Mouse (Mus musculus) heart, embryonic 11.5 days (tissue): Measurements from ENCODE around the gene Metrn. TPM values are rescaled to one million over a fixed set of nuclear protein-coding genes. Genes with fewer than 3 reads are reported as not detected.

Experiments used
- ATAC-seq: fragments of 200-750 bp; cut with Nextera tagmentation; replicated peaks from 2 replicates; pipeline ENCODE4 v1.8.0; 2017; ENCODE audit warnings: moderate library complexity; ENCODE audit not compliant: insufficient number of reproducible peaks, low FRiP score, low TSS enrichment
- H3K27ac ChIP-seq: fragments of 300-500 bp; sonication (generic); 2 replicates; pipeline ENCODE4 v1.5.1; 2014; ENCODE audit warnings: mild to moderate bottlenecking, low read depth, low read length
- H3K27me3 ChIP-seq: fragments of 300-500 bp; sonication (generic); 2 replicates; pipeline ENCODE4 v1.6.1; 2014; ENCODE audit warnings: mild to moderate bottlenecking, low read length, mixed read lengths; ENCODE audit not compliant: control insufficient read depth, insufficient read depth
- H3K36me3 ChIP-seq: fragments of 300-500 bp; sonication (generic); 2 replicates; pipeline ENCODE4 v1.6.1; 2014; ENCODE audit warnings: mild to moderate bottlenecking, low read length, moderate library complexity, mixed read lengths; ENCODE audit not compliant: control insufficient read depth, insufficient read depth
- H3K4me1 ChIP-seq: fragments of 300-500 bp; sonication (generic); 2 replicates; pipeline ENCODE4 v1.6.1; 2014; ENCODE audit warnings: low read length; ENCODE audit not compliant: control insufficient read depth, insufficient read depth
- H3K4me2 ChIP-seq: fragments of 300-500 bp; sonication (generic); 2 replicates; pipeline ENCODE4 v1.6.1; 2014; ENCODE audit warnings: mild to moderate bottlenecking, moderate library complexity
- H3K4me3 ChIP-seq: fragments of 300-500 bp; sonication (generic); 2 replicates; pipeline ENCODE4 v1.5.1; 2014; ENCODE audit warnings: low read depth, low read length
- H3K9ac ChIP-seq: fragments of 300-500 bp; sonication (generic); 2 replicates; pipeline ENCODE4 v1.6.1; 2014; ENCODE audit warnings: mild to moderate bottlenecking, low read depth, low read length, moderate library complexity
- H3K9me3 ChIP-seq: fragments of 300-500 bp; sonication (generic); replicated peaks from 2 replicates; pipeline ENCODE4 v1.6.1; 2016; ENCODE audit warnings: low read length; ENCODE audit not compliant: control insufficient read depth
- WGBS: fragments of 180-500 bp; shearing (Covaris S2); extraction: QIAGEN DNeasy Blood & Tissue Kit; methylation state at CpG from one replicate; pipeline ENCODE4 v1.1.7; 2014; ENCODE audit not compliant: insufficient replicate concordance; 5-methylcytosine and 5-hydroxymethylcytosine counted together
- microRNA-seq: library from miRNA; unstranded; fragments of <30 nt; microRNA quantifications from one replicate; pipeline ENCODE4, GENCODE M21; 2016; ENCODE audit warnings: borderline number of aligned reads
- polyA plus RNA-seq: library from polyadenylated mRNA; unstranded; fragments of >200 nt; fragmentation: Nextera tagmentation; extraction: Ambion mirVana; gene quantifications from 2 replicates; pipeline ENCODE4 v1.2.1, GENCODE M21; 2014

The Metrn gene
- polyA plus RNA-seq, 1 experiment from 2014 or later = 6.2 TPM

- Histone ChIP-seq H3K36me3 (no peaks in the 10 kb centered on the region), H3K4me1 (no peaks in the 10 kb centered on the region), H3K4me2 (no peak overlapping the region), H3K4me3 (no peak overlapping the region), H3K9ac (no peak overlapping the region), H3K27ac (no peak overlapping the region), H3K9me3 (no peaks in the 10 kb centered on the region), H3K27me3 (peaks cover 10% of the 10 kb centered on the region)
- no peak for ATAC-seq
- 76% methylated on average over 10 of the region's 10 CpGs for WGBS
These were observed 52.6 kb downstream of the Metrn start for GRCm38 (mm10) chr17:25744311-25744710.

GRCm38 (mm10) chr17:25743831-25744230 lies 53.1 kb downstream of the Metrn start:
- Histone ChIP-seq H3K27me3 (peaks cover 10% of the 10 kb centered on the region), H3K36me3 (no peaks in the 10 kb centered on the region), H3K4me2 (no peak overlapping the region), H3K4me3 (no peak overlapping the region), H3K9me3 (no peaks in the 10 kb centered on the region), H3K27ac (no peak overlapping the region), H3K4me1 (no peaks in the 10 kb centered on the region), H3K9ac (no peak overlapping the region)
- 88% methylated on average over 9 of the region's 9 CpGs for WGBS
- ATAC-seq = no peak

Small RNA genes within 50 kb of the gene (microRNA-seq; reads per million reads assigned to microRNA genes)
- gene Gm25083 (not detected), gene Mir3082 (0.20 reads per million), gene Mir6966 (0.95 reads per million, percentile 12 among the genes with 10 or more reads in this experiment)

Other genes with a start within 250 kb of the Metrn start
- gene Sox8, start 226.4 kb downstream of the Metrn start, polyA plus RNA-seq = 2.0 and 2.9 TPM in 2 replicates
- 32.8 and 34.9 TPM in 2 replicates for gene Lmf1, start 218.1 kb downstream of the Metrn start, polyA plus RNA-seq
- 2.1 and 2.7 TPM in 2 replicates for gene Gng13, start 80.0 kb downstream of the Metrn start, polyA plus RNA-seq
- gene Chtf18, start 69.7 kb downstream of the Metrn start, polyA plus RNA-seq = 12.6 and 12.8 TPM in 2 replicates
- gene Rpusd1, start 69.5 kb downstream of the Metrn start, polyA plus RNA-seq = 11.7 and 12.9 TPM in 2 replicates
- gene Mslnl, start 61.1 kb downstream of the Metrn start, polyA plus RNA-seq = not detected in 2 replicates
- gene Msln, start 42.8 kb downstream of the Metrn start, polyA plus RNA-seq = 3.1 and 3.4 TPM in 2 replicates
- gene Narfl, start 23.4 kb downstream of the Metrn start, polyA plus RNA-seq = 27.9 and 31.8 TPM in 2 replicates
- gene Haghl, start 11.5 kb downstream of the Metrn start, polyA plus RNA-seq = 47.2 and 52.3 TPM in 2 replicates
- 0.13 TPM in 1 of 2 replicates, not detected in the other for gene Ccdc78, start 10.6 kb downstream of the Metrn start, polyA plus RNA-seq
- gene Fam173a, start 4.2 kb downstream of the Metrn start, polyA plus RNA-seq = 71.8 and 74.0 TPM in 2 replicates
- gene AC134908.4, start 1.5 kb downstream of the Metrn start, polyA plus RNA-seq = 0.29 TPM in 1 of 2 replicates, not detected in the other
- 1.1 and 1.4 TPM in 2 replicates for gene Fbxl16, start 11.9 kb upstream of the Metrn start, polyA plus RNA-seq
- gene Wdr24, start 26.5 kb upstream of the Metrn start, polyA plus RNA-seq = 14.4 and 17.7 TPM in 2 replicates
- 30.9 and 42.6 TPM in 2 replicates for gene Jmjd8, start 31.7 kb upstream of the Metrn start, polyA plus RNA-seq
- gene Stub1, start 36.3 kb upstream of the Metrn start, polyA plus RNA-seq = 292 and 322 TPM in 2 replicates
- gene Rhbdl1, start 40.2 kb upstream of the Metrn start, polyA plus RNA-seq = 1.9 and 2.5 TPM in 2 replicates
- gene Gm20683, start 44.6 kb upstream of the Metrn start, polyA plus RNA-seq = 0.70 and 1.1 TPM in 2 replicates
- gene Rhot2, start 47.7 kb upstream of the Metrn start, polyA plus RNA-seq = 9.6 and 11.9 TPM in 2 replicates
- 12.3 and 14.0 TPM in 2 replicates for gene Wdr90, start 64.4 kb upstream of the Metrn start, polyA plus RNA-seq
- gene Mcrip2, start 71.6 kb upstream of the Metrn start, polyA plus RNA-seq = 160 and 168 TPM in 2 replicates
- gene Mettl26, start 77.9 kb upstream of the Metrn start, polyA plus RNA-seq = 42.7 and 46.0 TPM in 2 replicates
- gene Wfikkn1, start 83.7 kb upstream of the Metrn start, polyA plus RNA-seq = 0.17 and 0.47 TPM in 2 replicates
- 11.0 and 11.7 TPM in 2 replicates for gene Rab40c, start 122.6 kb upstream of the Metrn start, polyA plus RNA-seq
- 71.2 and 77.1 TPM in 2 replicates for gene Pigq, start 147.8 kb upstream of the Metrn start, polyA plus RNA-seq
- 0.34 and 0.42 TPM in 2 replicates for gene Nhlrc4, start 147.8 kb upstream of the Metrn start, polyA plus RNA-seq
- gene A930017K11Rik, start 155.4 kb upstream of the Metrn start, polyA plus RNA-seq = 0.14 and 0.25 TPM in 2 replicates
- gene Capn15, start 188.7 kb upstream of the Metrn start, polyA plus RNA-seq = 12.7 and 15.2 TPM in 2 replicates